Comparison of ENCODE assay signal across 8 mouse cellular contexts in the genomic region with DNA sequence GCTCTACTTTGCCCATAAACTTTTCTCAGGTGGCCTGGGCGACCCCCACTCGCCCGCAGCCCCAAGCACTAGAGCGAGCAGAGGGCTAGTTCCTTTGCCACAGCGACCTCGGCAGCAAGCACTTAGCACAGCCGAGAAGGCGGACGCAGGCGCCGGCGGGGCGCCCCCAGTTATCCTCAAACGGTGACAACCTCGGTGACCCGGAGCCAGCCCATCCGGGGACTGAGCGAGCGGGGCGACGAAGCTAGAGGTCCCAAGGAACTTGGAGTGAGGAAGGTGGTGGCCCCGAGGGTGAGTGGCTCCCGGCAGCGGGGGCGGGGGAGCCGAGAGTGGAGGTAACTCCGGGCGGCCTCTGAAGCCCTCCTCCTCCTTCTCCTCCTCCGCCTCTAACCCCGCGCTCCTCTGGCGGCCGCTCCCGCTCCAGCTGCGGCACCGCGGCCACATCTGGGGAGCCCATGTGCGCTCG. TPM values are rescaled to one million over a fixed set of nuclear protein-coding genes. Genes with fewer than 3 reads are reported as not detected.
DNase-seq lines count a peak whose midpoint lies in the region; ATAC-seq and TF ChIP-seq lines count a peak whose summit lies in the region.

Gene Ism1 (plus strand): TSS at position 370 of the 466 bp plus-strand sequence.

- no peaks in the 10 kb centered on the region for H3K36me3 ChIP-seq in G1E (replicated peaks)
- no peaks in the 10 kb centered on the region for H3K36me3 ChIP-seq in forebrain, embryonic 16.5 days (ENCODE audit: control insufficient read depth, insufficient read depth)
- H3K36me3 ChIP-seq in heart, postnatal 0 days (replicated peaks; ENCODE audit: control insufficient read depth, insufficient read depth, low read length) = no peaks in the 10 kb centered on the region
- no peaks in the 10 kb centered on the region for H3K36me3 ChIP-seq in lung, embryonic 15.5 days

- H3K9ac ChIP-seq in forebrain, embryonic 16.5 days (replicated peaks; ENCODE audit: low read depth, low read length) = peak within 1 kb of the TSS; percentile 77
- H3K9ac ChIP-seq in heart, postnatal 0 days (replicated peaks; ENCODE audit: low read depth, low read length) = peak within 1 kb of the TSS; percentile 57
- H3K9ac ChIP-seq in lung, embryonic 15.5 days = peak within 1 kb of the TSS; percentile 90

- peaks cover 19% of the 10 kb centered on the region for H3K9me3 ChIP-seq in G1E (replicated peaks)
- no peaks in the 10 kb centered on the region for H3K9me3 ChIP-seq in forebrain, embryonic 16.5 days (ENCODE audit: control insufficient read depth, low read length)
- H3K9me3 ChIP-seq in heart, postnatal 0 days (replicated peaks; ENCODE audit: control insufficient read depth, low read length) = no peaks in the 10 kb centered on the region
- no peaks in the 10 kb centered on the region for H3K9me3 ChIP-seq in lung, embryonic 15.5 days

- H3K27ac ChIP-seq in forebrain, embryonic 16.5 days (ENCODE audit: low read length) = no peak within 1 kb of the TSS
- H3K27ac ChIP-seq in heart, postnatal 0 days (ENCODE audit: low read depth) = no peak within 1 kb of the TSS; the same call in 1 of the 2 replicates
- peak within 1 kb of the TSS; percentile 93 for H3K27ac ChIP-seq in lung, embryonic 15.5 days

- H3K4me1 ChIP-seq in G1E (ENCODE audit: insufficient read depth, low read depth, low read length) = no peaks in the 10 kb centered on the region
- H3K4me1 ChIP-seq in forebrain, embryonic 16.5 days (replicated peaks; ENCODE audit: control insufficient read depth, insufficient read depth, low read length) = peaks cover 19% of the 10 kb centered on the region
- H3K4me1 ChIP-seq in heart, postnatal 0 days (ENCODE audit: control insufficient read depth, insufficient read depth) = no peaks in the 10 kb centered on the region
- H3K4me1 ChIP-seq in lung, embryonic 15.5 days = peaks cover 14% of the 10 kb centered on the region

- peak within 1 kb of the TSS; percentile 100 for H3K4me2 ChIP-seq in forebrain, embryonic 16.5 days (ENCODE audit: low read length)
- H3K4me2 ChIP-seq in heart, postnatal 0 days (ENCODE audit: low read depth, low read length) = peak within 1 kb of the TSS; percentile 96
- peak within 1 kb of the TSS; percentile 87 for H3K4me2 ChIP-seq in lung, embryonic 15.5 days

- no peak for TF ChIP-seq CTCF in G1E (IDR thresholded peaks at IDR 0.05; ENCODE audit: low read depth, low read length)
- no peak for TF ChIP-seq CTCF in heart, postnatal 0 days (IDR thresholded peaks at IDR 0.05; ENCODE audit: low read depth)

- ATAC-seq in G1E (ENCODE audit: extremely low read depth, insufficient number of reproducible peaks, low FRiP score, poor library complexity, severe bottlenecking) = no peak
- peak; percentile 65 for ATAC-seq in forebrain, embryonic 16.5 days
- peak; percentile 44 for ATAC-seq in heart, postnatal 0 days (ENCODE audit: insufficient read depth, low read depth)
- peak; percentile 50 for ATAC-seq in lung, embryonic 15.5 days (ENCODE audit: borderline replicate concordance, extremely low read depth, low FRiP score, low TSS enrichment)
- no peak for ATAC-seq in activated CD4-positive, CD25-positive, alpha-beta regulatory T cell, adult 4 months

- no peaks in the 10 kb centered on the region; the same call in 1 of the 2 replicates for H3K27me3 ChIP-seq in G1E (ENCODE audit: insufficient read depth, low read length)
- H3K27me3 ChIP-seq in forebrain, embryonic 16.5 days (replicated peaks; ENCODE audit: control insufficient read depth, insufficient read depth, low read length) = peaks cover 26% of the 10 kb centered on the region
- H3K27me3 ChIP-seq in heart, postnatal 0 days (ENCODE audit: control insufficient read depth, insufficient read depth, low read length) = peaks cover 32% of the 10 kb centered on the region
- no peaks in the 10 kb centered on the region for H3K27me3 ChIP-seq in lung, embryonic 15.5 days

- DNase-seq in G1E (ENCODE audit: low spot score) = no peak
- peak; percentile 51 for DNase-seq in cerebellum, adult 11-12 months
- DNase-seq in heart, postnatal 0 days (ENCODE audit: low spot score) = no peak
- peak; percentile 5 to 43 for DNase-seq in kidney, postnatal 36 days
- DNase-seq in retina, embryonic 14.5 days (ENCODE audit: low spot score) = peak; percentile 63

- no peak for TF ChIP-seq EP300 in heart, postnatal 0 days (IDR thresholded peaks at IDR 0.05; ENCODE audit: low read depth)

- 0% methylated on average over 30 of the region's 39 CpGs for WGBS in forebrain, embryonic 16.5 days
- under 1% methylated on average over 26 of the region's 39 CpGs for WGBS in heart, postnatal 0 days
- under 1% methylated on average over 27 of the region's 39 CpGs for WGBS in lung, embryonic 15.5 days

- H3K4me3 ChIP-seq in G1E (ENCODE audit: low read depth, low read length) = peak within 1 kb of the TSS; percentile 9; the same call in 1 of the 2 replicates
- peak within 1 kb of the TSS; percentile 93 for H3K4me3 ChIP-seq in forebrain, embryonic 16.5 days (replicated peaks; ENCODE audit: low read length)
- peak within 1 kb of the TSS; percentile 81 for H3K4me3 ChIP-seq in heart, postnatal 0 days (ENCODE audit: low read depth, low read length)
- peak within 1 kb of the TSS; percentile 90 for H3K4me3 ChIP-seq in lung, embryonic 15.5 days

RNA-seq across cellular contexts. Expression of gene Ism1, which starts in this region (rescaled TPM):
- total RNA-seq in G1E (2014; fragmentation: Nextera tagmentation) (not detected in 2 replicates), G1E (2017) (0.06 and 0.16 TPM in 2 replicates)
- not detected in 2 replicates for polyA plus RNA-seq in G1E (2012)
- 0.29 and 0.36 TPM in 2 replicates for polyA plus RNA-seq in forebrain, embryonic 16.5 days (2015; fragmentation: Nextera tagmentation; extraction: Ambion mirVana)
- 2.3 TPM in 1 of 2 replicates, not detected in the other for total RNA-seq in heart, postnatal 0 days (2014; rRNA removed; ENCODE audit: low replicate concordance)
- 0.16 and 0.30 TPM in 2 replicates for polyA plus RNA-seq in heart, postnatal 0 days (2015; fragmentation: Nextera tagmentation; extraction: Ambion mirVana)
- 12.6 and 12.8 TPM in 2 replicates for polyA plus RNA-seq in lung, embryonic 15.5 days (2015; fragmentation: Nextera tagmentation; extraction: Ambion mirVana)
- polyA plus RNA-seq in activated CD4-positive, CD25-positive, alpha-beta regulatory T cell, adult 4 months (2017; shearing (Covaris generic)) = not detected

Comparison
In these comparisons a context has a peak if more than half of its experiments do, and no peak if none do; other contexts are left out.
1. RNA of gene Ism1 (polyA plus RNA-seq): 12.6 to 12.8 TPM in lung, embryonic 15.5 days; 0.16 to 0.30 TPM in heart, postnatal 0 days, 0.29 to 0.36 TPM in forebrain, embryonic 16.5 days, not detected in activated CD4-positive, CD25-positive, alpha-beta regulatory T cell, adult 4 months and not detected in G1E; every median in the first group is over 10 times any median in the second.
2. Peak in ATAC-seq, H3K4me3 ChIP-seq, H3K9ac ChIP-seq and H3K4me2 ChIP-seq in forebrain, embryonic 16.5 days; RNA of the gene not detected or under 1 TPM.
3. ATAC-seq: peak in heart, postnatal 0 days (single experiment) and lung, embryonic 15.5 days (single experiment); none in G1E (single experiment) and activated CD4-positive, CD25-positive, alpha-beta regulatory T cell, adult 4 months (single experiment).
4. DNase-seq: peak in cerebellum, adult 11-12 months (single experiment), kidney, postnatal 36 days (2 of 2) and retina, embryonic 14.5 days (single experiment); none in G1E (single experiment) and heart, postnatal 0 days (single experiment).
5. H3K4me3 ChIP-seq: peak in every context shown above with its lines; median percentile 93 in forebrain, embryonic 16.5 days; 90 in lung, embryonic 15.5 days; 81 in heart, postnatal 0 days; 9 in G1E.
6. Peak in every context shown above with its lines, with median percentiles within 50 percentile points of each other: H3K4me2 ChIP-seq and H3K9ac ChIP-seq.